Mouse (Mus musculus) C2C12 (cell line): Measurements from ENCODE around the gene Net1. TPM values are rescaled to one million over a fixed set of nuclear protein-coding genes. Genes with fewer than 3 reads are reported as not detected.
"Not testable (repeated sequence)": the region's sequence is repeated elsewhere in the genome, so short reads cannot be mapped to it uniquely, and the experiment has no call there.

ENCODE experiments used
- H3K27me3 ChIP-seq: one replicate; pipeline ENCODE4 v1.6.1; 2011; ENCODE audit not compliant: control insufficient read depth, insufficient read depth, insufficient read length
- H3K36me3 ChIP-seq: one replicate; pipeline ENCODE4 v1.6.1; 2011; ENCODE audit not compliant: control insufficient read depth, insufficient read depth
- H3K4me3 ChIP-seq: one replicate; pipeline ENCODE4 v1.5.1; 2011; ENCODE audit warnings: mild to moderate bottlenecking, control low read depth; ENCODE audit not compliant: poor library complexity, insufficient read depth, severe bottlenecking
- H3K79me2 ChIP-seq: one replicate; pipeline ENCODE4 v1.6.1; 2011; ENCODE audit not compliant: control insufficient read depth, insufficient read depth
- H3K79me3 ChIP-seq: one replicate; pipeline ENCODE4 v1.6.1; 2011; ENCODE audit warnings: low read depth, control low read depth
- H3ac ChIP-seq: one replicate; pipeline ENCODE3; 2011; ENCODE audit warnings: low read depth; ENCODE audit not compliant: control insufficient read depth, insufficient read length
- CEBPB ChIP-seq: IDR thresholded peaks from one replicate; pipeline ENCODE4 v1.6.1; 2011; ENCODE audit warnings: low read depth, mild to moderate bottlenecking, control low read depth, moderate library complexity
- CTCF ChIP-seq: IDR thresholded peaks from one replicate; pipeline ENCODE4 v1.5.1; 2011; ENCODE audit not compliant: control insufficient read depth, insufficient read depth, insufficient read length
- FOSL1 ChIP-seq: IDR thresholded peaks from one replicate; pipeline ENCODE4 v1.8.0; 2011; ENCODE audit warnings: mild to moderate bottlenecking, low read length; ENCODE audit not compliant: poor library complexity, insufficient read depth, severe bottlenecking
- MAX ChIP-seq: IDR thresholded peaks from one replicate; pipeline ENCODE4 v1.6.1; 2011; ENCODE audit warnings: mild to moderate bottlenecking, control low read depth
- MYOD1 ChIP-seq: IDR thresholded peaks from one replicate; pipeline ENCODE4 v1.6.1; 2011; ENCODE audit warnings: low read depth; ENCODE audit not compliant: control insufficient read depth, insufficient read length
- MYOG ChIP-seq: IDR thresholded peaks from one replicate; pipeline ENCODE4 v1.6.1; 2011; ENCODE audit not compliant: control insufficient read depth, insufficient read length; ENCODE audit errors: extremely low read depth
- USF1 ChIP-seq: IDR thresholded peaks from one replicate; pipeline ENCODE4 v1.6.1; 2011; ENCODE audit warnings: low read depth, mild to moderate bottlenecking, control low read depth, moderate library complexity
- polyA plus RNA-seq: library from polyadenylated mRNA; unstranded; fragments of >200 nt; fragmentation: generic; extraction: Trizol; gene quantifications from one replicate; pipeline ENCODE4 v1.2.1, GENCODE M21; 2012; ENCODE audit warnings: missing spikeins

The Net1 gene
- polyA plus RNA-seq, 1 experiment = 27.3 TPM

- H3K27me3 ChIP-seq = no peaks in the 10 kb centered on the region
- peaks cover 28% of the 10 kb centered on the region for H3K36me3 ChIP-seq
- no peak overlapping the region for H3ac ChIP-seq
- no peak overlapping the region for H3K4me3 ChIP-seq
- TF ChIP-seq MYOG = no peak
- TF ChIP-seq USF1 = no peak
- TF ChIP-seq CEBPB = no peak
- no peak for TF ChIP-seq MYOD1
- no peak for TF ChIP-seq FOSL1
- H3K79me2 ChIP-seq = no peaks in the 10 kb centered on the region
- H3K79me3 ChIP-seq = no peaks in the 10 kb centered on the region
Measured at GRCm38 (mm10) chr13:3908262-3908661, 9.8 kb downstream of the Net1 start.

GRCm38 (mm10) chr13:3907151-3907696 lies 10.8 kb downstream of the Net1 start:
- peaks cover 23% of the 10 kb centered on the region for H3K36me3 ChIP-seq

GRCm38 (mm10) chr13:3899301-3899700 lies 18.7 kb downstream of the Net1 start:
- Histone ChIP-seq H3K79me2 (no peaks in the 10 kb centered on the region), H3K36me3 (peaks cover 7% of the 10 kb centered on the region), H3K27me3 (no peaks in the 10 kb centered on the region), H3ac (no peak overlapping the region), H3K4me3 (no peak overlapping the region), H3K79me3 (no peaks in the 10 kb centered on the region)
- TF ChIP-seq FOSL1 (no peak), MYOD1 (no peak), USF1 (no peak), MYOG (no peak), CEBPB (no peak), MAX (no peak), CTCF (no peak)

More at GRCm38 (mm10) chr13:3907151-3907696, 10.8 kb downstream of the Net1 start:
- no peaks in the 10 kb centered on the region for H3K27me3 ChIP-seq
- H3K79me3 ChIP-seq = no peaks in the 10 kb centered on the region
- H3ac ChIP-seq = no peak overlapping the region
- no peaks in the 10 kb centered on the region for H3K79me2 ChIP-seq
- H3K4me3 ChIP-seq = no peak overlapping the region
- TF ChIP-seq CTCF (no peak), MAX (no peak), USF1 (no peak), FOSL1 (no peak), MYOD1 (no peak), CEBPB (no peak), MYOG (no peak)

- H3K27me3 ChIP-seq, H3K79me2 ChIP-seq, H3K4me3 ChIP-seq, H3K79me3 ChIP-seq, H3K36me3 ChIP-seq, H3ac ChIP-seq: not testable (repeated sequence)
Measured at GRCm38 (mm10) chr13:3898202-3898601, 19.8 kb downstream of the Net1 start.

GRCm38 (mm10) chr13:3896913-3897312 lies 21.1 kb downstream of the Net1 start:
- H3K36me3 ChIP-seq = peaks cover 3% of the 10 kb centered on the region
- no peak overlapping the region for H3K4me3 ChIP-seq
- peaks cover 8% of the 10 kb centered on the region for H3K79me3 ChIP-seq
- H3ac ChIP-seq = no peak overlapping the region
- H3K79me2 ChIP-seq = peaks cover 15% of the 10 kb centered on the region
- TF ChIP-seq CEBPB (no peak), MYOG (no peak), CTCF (peak; percentile 46), MYOD1 (no peak), MAX (no peak), FOSL1 (no peak)
- H3K27me3 ChIP-seq = no peaks in the 10 kb centered on the region

GRCm38 (mm10) chr13:3896032-3896431 lies 22.0 kb downstream of the Net1 start:
- peaks cover 17% of the 10 kb centered on the region for H3K79me3 ChIP-seq
- no peak overlapping the region for H3K4me3 ChIP-seq
- TF ChIP-seq MYOG (no peak), FOSL1 (no peak), CTCF (no peak), CEBPB (no peak), MYOD1 (no peak), USF1 (no peak), MAX (no peak)
- H3K36me3 ChIP-seq = peaks cover 3% of the 10 kb centered on the region
- peaks cover 24% of the 10 kb centered on the region for H3K79me2 ChIP-seq
- no peaks in the 10 kb centered on the region for H3K27me3 ChIP-seq
- H3ac ChIP-seq = no peak overlapping the region
